Mouse (Mus musculus): ENCODE results near the gene 4930402H24Rik. TPM values are rescaled to one million over a fixed set of nuclear protein-coding genes. Genes with fewer than 3 reads are reported as not detected.

Gene 4930402H24Rik
- polyA plus RNA-seq, 1 experiment = 35.2 TPM

- H3K27ac ChIP-seq (ENCODE audit: control insufficient read depth, insufficient read depth, low read length) = no peak overlapping the region
- no peaks in the 10 kb centered on the region for H3K4me1 ChIP-seq (replicated peaks; ENCODE audit: control insufficient read depth, insufficient read depth, low read length)
- no peak overlapping the region for H3K4me3 ChIP-seq (ENCODE audit: control insufficient read depth, insufficient read depth, low read length)
- WGBS = 97% methylated on average over 6 of the region's 6 CpGs
- H3K36me3 ChIP-seq (ENCODE audit: control insufficient read depth, insufficient read depth, low read length) = no peaks in the 10 kb centered on the region
- H3K27me3 ChIP-seq (ENCODE audit: control insufficient read depth, insufficient read depth, low read length) = no peaks in the 10 kb centered on the region
- no peak for TF ChIP-seq POLR2A (IDR thresholded peaks at IDR 0.05; ENCODE audit: control insufficient read depth, extremely low read depth, insufficient read depth, low read length, poor library complexity)
- no peak for TF ChIP-seq CTCF (IDR thresholded peaks at IDR 0.05; ENCODE audit: borderline replicate concordance, control insufficient read depth, extremely low read depth, insufficient read depth, low read length, poor library complexity)
- DNase-seq = no peak
These were observed 145.3 kb downstream of the 4930402H24Rik start for GRCm38 (mm10) chr2:130760876-130761275.

DNA sequence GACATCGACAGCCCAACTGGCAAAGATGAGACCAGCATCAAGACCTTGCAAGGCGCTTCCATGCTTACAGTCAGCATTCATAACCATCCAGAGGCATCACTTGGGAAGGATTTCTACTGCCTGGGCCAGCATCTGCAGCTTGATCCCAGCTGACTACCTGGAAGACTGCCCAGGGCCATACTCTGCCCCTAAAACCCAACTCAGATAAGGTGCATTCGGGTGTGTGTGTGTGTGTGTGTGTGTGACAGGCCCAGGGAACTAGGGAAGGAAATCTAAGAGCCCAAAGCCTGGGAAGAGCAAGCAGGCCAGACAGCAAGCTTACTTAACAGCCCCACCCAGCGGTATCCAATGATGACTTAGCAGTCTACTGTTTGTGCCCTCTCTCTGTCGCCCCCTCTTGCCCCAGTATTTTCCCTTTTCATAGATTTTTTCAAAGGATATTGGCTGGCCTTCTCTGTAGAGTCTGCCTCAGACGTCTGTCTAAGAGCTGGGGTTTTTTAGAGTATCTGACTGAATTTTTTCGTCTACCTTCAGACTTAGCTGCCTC lies 151.1 kb downstream of the 4930402H24Rik start:
- H3K36me3 ChIP-seq (ENCODE audit: control insufficient read depth, insufficient read depth, low read length) = no peaks in the 10 kb centered on the region
- WGBS = 88% methylated on average over 7 of the region's 7 CpGs
- no peaks in the 10 kb centered on the region for H3K4me1 ChIP-seq (replicated peaks; ENCODE audit: control insufficient read depth, insufficient read depth, low read length)
- H3K27ac ChIP-seq (ENCODE audit: control insufficient read depth, insufficient read depth, low read length) = no peak overlapping the region
- no peaks in the 10 kb centered on the region for H3K27me3 ChIP-seq (ENCODE audit: control insufficient read depth, insufficient read depth, low read length)
- no peak for DNase-seq
- no peak for TF ChIP-seq POLR2A (IDR thresholded peaks at IDR 0.05; ENCODE audit: control insufficient read depth, extremely low read depth, insufficient read depth, low read length, poor library complexity)
- no peak for TF ChIP-seq CTCF (IDR thresholded peaks at IDR 0.05; ENCODE audit: borderline replicate concordance, control insufficient read depth, extremely low read depth, insufficient read depth, low read length, poor library complexity)
- H3K4me3 ChIP-seq (ENCODE audit: control insufficient read depth, insufficient read depth, low read length) = no peak overlapping the region

DNA sequence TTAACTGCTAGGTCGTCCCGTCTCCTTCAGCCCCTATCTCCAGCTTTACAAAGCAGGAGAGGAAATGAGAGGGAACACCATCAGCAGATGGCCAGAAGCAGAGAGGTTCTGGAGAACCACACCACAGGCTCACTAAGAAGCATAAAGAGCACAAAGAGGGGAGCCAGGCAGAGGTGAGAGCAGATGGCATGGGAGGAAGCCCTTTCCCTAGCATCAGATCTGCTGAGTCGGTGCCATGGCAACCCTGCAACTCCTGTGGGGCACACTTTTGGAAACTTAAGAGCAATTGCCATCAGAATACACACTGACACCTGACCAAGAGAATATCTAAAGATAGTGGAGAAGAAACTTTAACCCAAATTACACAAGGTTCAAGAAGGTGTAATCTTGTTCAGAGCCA lies 151.6 kb downstream of the 4930402H24Rik start:
- no peak for TF ChIP-seq CTCF (IDR thresholded peaks at IDR 0.05; ENCODE audit: borderline replicate concordance, control insufficient read depth, extremely low read depth, insufficient read depth, low read length, poor library complexity)
- no peak for TF ChIP-seq POLR2A (IDR thresholded peaks at IDR 0.05; ENCODE audit: control insufficient read depth, extremely low read depth, insufficient read depth, low read length, poor library complexity)
- Histone ChIP-seq H3K36me3 (ENCODE audit: control insufficient read depth, insufficient read depth, low read length) (no peaks in the 10 kb centered on the region), H3K4me1 (replicated peaks; ENCODE audit: control insufficient read depth, insufficient read depth, low read length) (no peaks in the 10 kb centered on the region), H3K27me3 (ENCODE audit: control insufficient read depth, insufficient read depth, low read length) (no peaks in the 10 kb centered on the region), H3K27ac (ENCODE audit: control insufficient read depth, insufficient read depth, low read length) (no peak overlapping the region), H3K4me3 (ENCODE audit: control insufficient read depth, insufficient read depth, low read length) (no peak overlapping the region)
- 94% methylated on average over 3 of the region's 3 CpGs for WGBS
- no peak for DNase-seq

- no peak for DNase-seq
- Histone ChIP-seq H3K27ac (ENCODE audit: control insufficient read depth, insufficient read depth, low read length) (no peak overlapping the region), H3K36me3 (ENCODE audit: control insufficient read depth, insufficient read depth, low read length) (peaks cover 7% of the 10 kb centered on the region), H3K4me1 (replicated peaks; ENCODE audit: control insufficient read depth, insufficient read depth, low read length) (peaks cover 3% of the 10 kb centered on the region), H3K4me3 (ENCODE audit: control insufficient read depth, insufficient read depth, low read length) (no peak overlapping the region), H3K27me3 (ENCODE audit: control insufficient read depth, insufficient read depth, low read length) (no peaks in the 10 kb centered on the region)
- no peak for TF ChIP-seq CTCF (IDR thresholded peaks at IDR 0.05; ENCODE audit: borderline replicate concordance, control insufficient read depth, extremely low read depth, insufficient read depth, low read length, poor library complexity)
- TF ChIP-seq POLR2A (IDR thresholded peaks at IDR 0.05; ENCODE audit: control insufficient read depth, extremely low read depth, insufficient read depth, low read length, poor library complexity) = no peak
- WGBS = 80% methylated on average over 8 of the region's 8 CpGs
These were observed 155.8 kb downstream of the 4930402H24Rik start for GRCm38 (mm10) chr2:130750449-130750848.

DNA sequence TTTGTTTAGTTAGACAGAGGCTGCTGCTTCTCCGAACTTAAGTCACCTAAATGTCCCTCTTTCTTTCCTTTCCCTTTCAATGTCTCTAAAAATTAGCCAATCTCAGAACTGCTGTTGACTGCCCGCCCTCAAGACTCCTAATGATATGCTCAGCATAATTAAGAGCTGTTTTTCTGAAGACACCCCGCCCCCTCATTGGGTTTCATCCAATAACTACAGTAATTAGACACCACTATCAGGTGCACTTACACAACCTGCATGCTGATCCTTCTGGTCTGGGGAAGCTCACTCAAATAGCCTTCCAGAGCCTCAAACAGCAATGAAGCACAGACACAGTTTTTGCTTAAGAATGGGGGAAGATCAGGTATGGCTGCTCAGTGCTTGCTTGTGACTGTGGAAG lies 156.5 kb downstream of the 4930402H24Rik start:
- H3K4me1 ChIP-seq (replicated peaks; ENCODE audit: control insufficient read depth, insufficient read depth, low read length) = peaks cover 3% of the 10 kb centered on the region
- no peak overlapping the region for H3K4me3 ChIP-seq (ENCODE audit: control insufficient read depth, insufficient read depth, low read length)
- no peaks in the 10 kb centered on the region for H3K27me3 ChIP-seq (ENCODE audit: control insufficient read depth, insufficient read depth, low read length)
- H3K27ac ChIP-seq (ENCODE audit: control insufficient read depth, insufficient read depth, low read length) = no peak overlapping the region
- peaks cover 15% of the 10 kb centered on the region for H3K36me3 ChIP-seq (ENCODE audit: control insufficient read depth, insufficient read depth, low read length)
- DNase-seq = no peak
- 90% methylated on average over 3 of the region's 3 CpGs for WGBS
- no peak for TF ChIP-seq CTCF (IDR thresholded peaks at IDR 0.05; ENCODE audit: borderline replicate concordance, control insufficient read depth, extremely low read depth, insufficient read depth, low read length, poor library complexity)
- TF ChIP-seq POLR2A (IDR thresholded peaks at IDR 0.05; ENCODE audit: control insufficient read depth, extremely low read depth, insufficient read depth, low read length, poor library complexity) = no peak

GRCm38 (mm10) chr2:130743576-130743975 lies 162.6 kb downstream of the 4930402H24Rik start:
- peaks cover 3% of the 10 kb centered on the region for H3K4me1 ChIP-seq (replicated peaks; ENCODE audit: control insufficient read depth, insufficient read depth, low read length)
- no peak overlapping the region for H3K4me3 ChIP-seq (ENCODE audit: control insufficient read depth, insufficient read depth, low read length)
- DNase-seq = no peak
- TF ChIP-seq POLR2A (IDR thresholded peaks at IDR 0.05; ENCODE audit: control insufficient read depth, extremely low read depth, insufficient read depth, low read length, poor library complexity) (no peak), CTCF (IDR thresholded peaks at IDR 0.05; ENCODE audit: borderline replicate concordance, control insufficient read depth, extremely low read depth, insufficient read depth, low read length, poor library complexity) (no peak)
- no peaks in the 10 kb centered on the region for H3K27me3 ChIP-seq (ENCODE audit: control insufficient read depth, insufficient read depth, low read length)
- peaks cover 15% of the 10 kb centered on the region for H3K36me3 ChIP-seq (ENCODE audit: control insufficient read depth, insufficient read depth, low read length)
- H3K27ac ChIP-seq (ENCODE audit: control insufficient read depth, insufficient read depth, low read length) = no peak overlapping the region
- 100% methylated on average over 1 of the region's 1 CpGs for WGBS

- 92% methylated on average over 4 of the region's 4 CpGs for WGBS
- peaks cover 4% of the 10 kb centered on the region for H3K36me3 ChIP-seq (ENCODE audit: control insufficient read depth, insufficient read depth, low read length)
- TF ChIP-seq CTCF (IDR thresholded peaks at IDR 0.05; ENCODE audit: borderline replicate concordance, control insufficient read depth, extremely low read depth, insufficient read depth, low read length, poor library complexity) = no peak
- TF ChIP-seq POLR2A (IDR thresholded peaks at IDR 0.05; ENCODE audit: control insufficient read depth, extremely low read depth, insufficient read depth, low read length, poor library complexity) = no peak
- no peaks in the 10 kb centered on the region for H3K4me1 ChIP-seq (replicated peaks; ENCODE audit: control insufficient read depth, insufficient read depth, low read length)
- H3K4me3 ChIP-seq (ENCODE audit: control insufficient read depth, insufficient read depth, low read length) = no peak overlapping the region
- no peaks in the 10 kb centered on the region for H3K27me3 ChIP-seq (ENCODE audit: control insufficient read depth, insufficient read depth, low read length)
- DNase-seq = no peak
- no peak overlapping the region for H3K27ac ChIP-seq (ENCODE audit: control insufficient read depth, insufficient read depth, low read length)
These were observed 166.1 kb downstream of the 4930402H24Rik start for GRCm38 (mm10) chr2:130740096-130740495.
